Comparison of ENCODE assay signal across 10 mouse cellular contexts in the genomic region with DNA sequence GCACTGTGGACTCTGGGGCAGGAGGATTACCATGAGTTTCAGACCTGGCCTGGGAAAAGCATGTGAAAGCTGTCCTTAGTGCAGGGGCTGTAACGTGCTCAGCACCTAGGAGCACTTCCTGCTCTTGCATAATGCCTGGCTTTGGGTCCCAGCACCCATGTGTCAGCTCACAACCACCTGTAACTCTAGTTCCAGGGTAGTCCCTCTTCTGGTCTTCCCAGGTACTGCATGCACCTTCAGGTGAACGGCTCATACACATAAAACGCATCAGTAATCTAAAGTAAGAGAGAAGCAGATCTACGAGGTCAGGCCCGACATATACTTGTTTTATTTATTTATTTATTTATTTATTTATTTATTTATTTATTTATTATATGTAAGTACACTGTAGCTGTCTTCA. TPM values are rescaled to one million over a fixed set of nuclear protein-coding genes. Genes with fewer than 3 reads are reported as not detected.
A peak's percentile ranks its signal among the peaks of the same experiment; 100 is the strongest.
DNase-seq lines count a peak whose midpoint lies in the region.
"Had no signal": no experiment of that assay in that cellular context is flagged by ENCODE, and none has a peak within 500 bp of the region (broad histone marks: within the 10 kb centered on the region; RNA-seq: fewer than 3 reads in every experiment).

No protein-coding gene starts in this region.

- no peak overlapping the region for H3K27ac ChIP-seq in heart, embryonic 10.5 days
- H3K27ac ChIP-seq: neural tube, embryonic 13.5 days had no signal

- no peaks in the 10 kb centered on the region for H3K27me3 ChIP-seq in heart, embryonic 10.5 days (ENCODE audit: insufficient read depth, poor library complexity, severe bottlenecking)
- H3K27me3 ChIP-seq: neural tube, embryonic 13.5 days had no signal

- DNase-seq in adrenal gland, postnatal 14 days = peak; percentile 19
- DNase-seq in adrenal gland, postnatal 4 days (ENCODE audit: low spot score in 2 of 2) = no peak
- peak; percentile 29 for DNase-seq in lung, postnatal 10 days
- no peak for DNase-seq in lung, adult 18-20 months
- DNase-seq in induced T-regulatory cell, adult 2 months (ENCODE audit: low read depth) = peak; percentile 56
- DNase-seq in thymus, postnatal 0 days (ENCODE audit: low spot score) = peak; percentile 30
- DNase-seq in urinary bladder, postnatal 25 days (ENCODE audit: low spot score) = no peak
- DNase-seq in heart, embryonic 10.5 days (ENCODE audit: low spot score) = no peak

- H3K36me3 ChIP-seq in heart, embryonic 10.5 days = peaks cover 88% of the 10 kb centered on the region

- H3K9me3 ChIP-seq in heart, embryonic 10.5 days = no peaks in the 10 kb centered on the region
- H3K9me3 ChIP-seq: neural tube, embryonic 13.5 days had no signal

- H3K4me1 ChIP-seq in heart, embryonic 10.5 days = no peaks in the 10 kb centered on the region
- H3K4me1 ChIP-seq: neural tube, embryonic 13.5 days had no signal

- 93% methylated on average over 5 of the region's 5 CpGs for WGBS in heart, embryonic 10.5 days

- H3K4me3 ChIP-seq in heart, embryonic 10.5 days = no peak overlapping the region
- H3K4me3 ChIP-seq: neural tube, embryonic 13.5 days had no signal

RNA-seq across cellular contexts. Expression of a gene that starts 10.8 kb away (rescaled TPM):
- total RNA-seq in adrenal gland, postnatal 14 days (2021) = 5.7 and 5.8 TPM in 2 replicates
- total RNA-seq in adrenal gland, postnatal 4 days (2021) = 1 to 10 TPM; 9.6 to 9.9 TPM
- 0.64 and 0.66 TPM in 2 replicates for polyA plus RNA-seq in thymus, postnatal 0 days (2015; fragmentation: Nextera tagmentation; extraction: Ambion mirVana)
- 0.78 and 1.4 TPM in 2 replicates for polyA plus RNA-seq in heart, embryonic 10.5 days (2016; fragmentation: Nextera tagmentation; extraction: Ambion mirVana)

RNA-seq across cellular contexts. Expression of a gene that starts 10.8 kb away (rescaled TPM):
- total RNA-seq in adrenal gland, postnatal 14 days (2021) = not detected in 2 replicates
- total RNA-seq in adrenal gland, postnatal 4 days (2021) = not detected
- polyA plus RNA-seq in thymus, postnatal 0 days (2015; fragmentation: Nextera tagmentation; extraction: Ambion mirVana) = not detected in 2 replicates
- polyA plus RNA-seq in heart, embryonic 10.5 days (2016; fragmentation: Nextera tagmentation; extraction: Ambion mirVana) = not detected in 2 replicates
- total RNA-seq: left cerebral cortex, adult 18-20 months had no signal
- polyA plus RNA-seq: neural tube, embryonic 13.5 days had no signal

RNA-seq across cellular contexts. Expression of a gene that starts 11.2 kb away (rescaled TPM):
- 93.2 and 96.4 TPM in 2 replicates for total RNA-seq in adrenal gland, postnatal 14 days (2021)
- 10 to 100 TPM; 82.4 to 92.1 TPM for total RNA-seq in adrenal gland, postnatal 4 days (2021)
- polyA plus RNA-seq in thymus, postnatal 0 days (2015; fragmentation: Nextera tagmentation; extraction: Ambion mirVana) = 46.7 and 52.1 TPM in 2 replicates
- polyA plus RNA-seq in heart, embryonic 10.5 days (2016; fragmentation: Nextera tagmentation; extraction: Ambion mirVana) = 36.0 and 38.5 TPM in 2 replicates

RNA-seq across cellular contexts. Expression of a gene that starts 31.3 kb away (rescaled TPM):
- total RNA-seq in adrenal gland, postnatal 14 days (2021) = not detected in 2 replicates
- not detected for total RNA-seq in adrenal gland, postnatal 4 days (2021)
- polyA plus RNA-seq in thymus, postnatal 0 days (2015; fragmentation: Nextera tagmentation; extraction: Ambion mirVana) = 0.05 TPM in 1 of 2 replicates, not detected in the other
- 0.15 and 0.18 TPM in 2 replicates for polyA plus RNA-seq in heart, embryonic 10.5 days (2016; fragmentation: Nextera tagmentation; extraction: Ambion mirVana)
- polyA plus RNA-seq: neural tube, embryonic 13.5 days had no signal

RNA-seq across cellular contexts. Expression of a gene that starts 59.1 kb away (rescaled TPM):
- 1,038 and 1,196 TPM in 2 replicates for total RNA-seq in adrenal gland, postnatal 14 days (2021)
- total RNA-seq in adrenal gland, postnatal 4 days (2021) = 100 to 1,000 TPM; 858 to 942 TPM
- polyA plus RNA-seq in thymus, postnatal 0 days (2015; fragmentation: Nextera tagmentation; extraction: Ambion mirVana) = 127 and 128 TPM in 2 replicates
- polyA plus RNA-seq in heart, embryonic 10.5 days (2016; fragmentation: Nextera tagmentation; extraction: Ambion mirVana) = 59.9 and 90.3 TPM in 2 replicates

Comparison
In these comparisons a context has a peak if more than half of its experiments do, and no peak if none do; other contexts are left out.
1. DNase-seq: peak in adrenal gland, postnatal 14 days (single experiment), lung, postnatal 10 days (single experiment), induced T-regulatory cell, adult 2 months (single experiment) and thymus, postnatal 0 days (single experiment); none in adrenal gland, postnatal 4 days (0 of 2), lung, adult 18-20 months (0 of 2), urinary bladder, postnatal 25 days (single experiment) and heart, embryonic 10.5 days (single experiment).